In genomic region chr10:117656985-117657658, GRCm38 (mm10) we compare ENCODE assay signal across 16 mouse cellular contexts.
"Had no signal": no experiment of that assay in that cellular context is flagged by ENCODE, and none has a peak within 500 bp of the region (broad histone marks: within the 10 kb centered on the region; RNA-seq: fewer than 3 reads in every experiment).

No protein-coding gene starts in this region.

- H3K4me1 ChIP-seq: neural tube, embryonic 13.5 days; neural tube, embryonic 15.5 days; stomach, embryonic 15.5 days had no signal

- H3K4me2 ChIP-seq: neural tube, embryonic 13.5 days; neural tube, embryonic 15.5 days; stomach, embryonic 15.5 days had no signal

- DNase-seq: retina, postnatal 1 day; right cerebral cortex, adult 18-20 months; right cerebral cortex, postnatal 14 days; right cerebral cortex, postnatal 25 days; right cerebral cortex, postnatal 4 days; spleen, adult 18-20 months; thymus, adult 18-20 months; thymus, adult 2 months; thymus, postnatal 14 days; thymus, postnatal 25 days; thymus, postnatal 36 days; thymus, postnatal 4 days had no signal

- H3K9ac ChIP-seq: neural tube, embryonic 13.5 days; neural tube, embryonic 15.5 days; stomach, embryonic 15.5 days had no signal

- H3K4me3 ChIP-seq: neural tube, embryonic 13.5 days; neural tube, embryonic 15.5 days; stomach, embryonic 15.5 days had no signal

- H3K36me3 ChIP-seq: neural tube, embryonic 13.5 days; neural tube, embryonic 15.5 days; stomach, embryonic 15.5 days had no signal

- H3K27me3 ChIP-seq: neural tube, embryonic 13.5 days; neural tube, embryonic 15.5 days; stomach, embryonic 15.5 days had no signal

- H3K27ac ChIP-seq: neural tube, embryonic 13.5 days; neural tube, embryonic 15.5 days; stomach, embryonic 15.5 days; stomach, postnatal 0 days had no signal

- H3K9me3 ChIP-seq: neural tube, embryonic 13.5 days; neural tube, embryonic 15.5 days; stomach, embryonic 15.5 days had no signal
